In the genomic region with DNA sequence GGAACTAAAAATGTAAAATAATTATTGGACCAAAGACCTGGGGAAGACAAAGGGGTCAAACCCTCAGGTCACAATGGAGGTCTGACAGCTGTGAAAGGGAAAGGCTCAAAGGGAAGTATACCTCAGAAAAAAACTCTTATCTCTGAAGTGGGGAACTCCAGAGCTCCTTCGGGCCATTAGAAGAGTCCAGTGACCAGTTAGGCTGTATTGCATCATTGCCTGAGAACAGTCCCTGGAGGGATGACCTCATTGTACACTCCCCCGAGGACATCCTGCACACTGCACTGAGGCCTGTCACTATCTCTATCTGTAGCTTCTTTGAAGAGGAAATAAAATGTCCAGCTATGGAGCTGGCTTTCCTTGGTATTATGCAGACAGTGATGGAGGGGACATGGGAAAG, we compare ENCODE assay signal across 21 mouse cellular contexts.
DNase-seq lines count a peak whose midpoint lies in the region; ATAC-seq and TF ChIP-seq lines count a peak whose summit lies in the region.
"Had no signal": no experiment of that assay in that cellular context is flagged by ENCODE, and none has a peak within 500 bp of the region (broad histone marks: within the 10 kb centered on the region; RNA-seq: fewer than 3 reads in every experiment).

No protein-coding gene starts in this region.

- no peak overlapping the region for H3K27ac ChIP-seq in lung, postnatal 0 days (ENCODE audit: low read length)
- H3K27ac ChIP-seq in heart, postnatal 0 days (ENCODE audit: low read depth): no peak overlapping the region
- H3K27ac ChIP-seq in midbrain, embryonic 14.5 days (replicated peaks; ENCODE audit: low read depth, low read length): no peak overlapping the region
- H3K27ac ChIP-seq in midbrain, embryonic 11.5 days (ENCODE audit: low read depth, low read length): no peak overlapping the region
- H3K27ac ChIP-seq: embryonic facial prominence, embryonic 15.5 days; forebrain, embryonic 10.5 days; hindbrain, postnatal 0 days; limb, embryonic 12.5 days; liver, embryonic 13.5 days; lung, embryonic 15.5 days; midbrain, embryonic 15.5 days had no signal

- no peaks in the 10 kb centered on the region for H3K9me3 ChIP-seq in lung, postnatal 0 days (ENCODE audit: low read length)
- no peaks in the 10 kb centered on the region for H3K9me3 ChIP-seq in heart, postnatal 0 days (replicated peaks; ENCODE audit: control insufficient read depth, low read length)
- no peaks in the 10 kb centered on the region for H3K9me3 ChIP-seq in midbrain, embryonic 14.5 days (ENCODE audit: control insufficient read depth, low read length)
- H3K9me3 ChIP-seq in midbrain, embryonic 11.5 days (ENCODE audit: control insufficient read depth, low read length): no peaks in the 10 kb centered on the region
- H3K9me3 ChIP-seq: embryonic facial prominence, embryonic 15.5 days; forebrain, embryonic 10.5 days; limb, embryonic 12.5 days; liver, embryonic 13.5 days; lung, embryonic 15.5 days; midbrain, embryonic 15.5 days had no signal

- peak; percentile 13 for DNase-seq in lung, postnatal 0 days (ENCODE audit: low spot score)
- no peak for DNase-seq in lung, postnatal 4 days
- DNase-seq in NIH3T3 (ENCODE audit: low read depth): peak; percentile 8
- no peak for DNase-seq in heart, postnatal 0 days (ENCODE audit: low spot score)
- no peak for DNase-seq in midbrain, embryonic 14.5 days
- DNase-seq in right cerebral cortex, postnatal 10 days (ENCODE audit: low spot score in 2 of 2): no peak
- DNase-seq in midbrain, embryonic 11.5 days (ENCODE audit: low spot score, missing footprints): no peak
- DNase-seq: cerebellum, adult 9-11 months; embryo, embryonic 11 days; gastrocnemius, postnatal 36 days; kidney, adult 11 months; kidney, postnatal 10 days; liver, embryonic 13.5 days; right cerebral cortex, postnatal 14 days; thymus, postnatal 14 days had no signal

- no peak overlapping the region for H3K9ac ChIP-seq in lung, postnatal 0 days (replicated peaks; ENCODE audit: low read depth)
- H3K9ac ChIP-seq in heart, postnatal 0 days (replicated peaks; ENCODE audit: low read depth, low read length): no peak overlapping the region
- H3K9ac ChIP-seq in midbrain, embryonic 14.5 days (replicated peaks; ENCODE audit: low read length): no peak overlapping the region
- H3K9ac ChIP-seq in midbrain, embryonic 11.5 days (ENCODE audit: low read length): no peak overlapping the region
- H3K9ac ChIP-seq: embryonic facial prominence, embryonic 15.5 days; limb, embryonic 12.5 days; liver, embryonic 13.5 days; lung, embryonic 15.5 days; midbrain, embryonic 15.5 days had no signal

- H3K4me3 ChIP-seq in lung, postnatal 0 days (ENCODE audit: low read depth, low read length): no peak overlapping the region
- no peak overlapping the region for H3K4me3 ChIP-seq in heart, postnatal 0 days (ENCODE audit: low read depth, low read length)
- no peak overlapping the region for H3K4me3 ChIP-seq in midbrain, embryonic 14.5 days (replicated peaks; ENCODE audit: low read depth, low read length)
- no peak overlapping the region for H3K4me3 ChIP-seq in midbrain, embryonic 11.5 days (ENCODE audit: low read depth, low read length)
- H3K4me3 ChIP-seq: embryonic facial prominence, embryonic 15.5 days; forebrain, embryonic 10.5 days; limb, embryonic 12.5 days; liver, embryonic 13.5 days; lung, embryonic 15.5 days; midbrain, embryonic 15.5 days had no signal

- H3K4me1 ChIP-seq in lung, postnatal 0 days (ENCODE audit: insufficient read depth, low read depth, low read length): no peaks in the 10 kb centered on the region
- no peaks in the 10 kb centered on the region for H3K4me1 ChIP-seq in heart, postnatal 0 days (ENCODE audit: control insufficient read depth, insufficient read depth)
- H3K4me1 ChIP-seq in midbrain, embryonic 14.5 days (ENCODE audit: control insufficient read depth, insufficient read depth, low read length): no peaks in the 10 kb centered on the region
- no peaks in the 10 kb centered on the region for H3K4me1 ChIP-seq in midbrain, embryonic 11.5 days (ENCODE audit: control insufficient read depth, insufficient read depth, low read length)
- H3K4me1 ChIP-seq: embryonic facial prominence, embryonic 15.5 days; forebrain, embryonic 10.5 days; limb, embryonic 12.5 days; liver, embryonic 13.5 days; lung, embryonic 15.5 days; midbrain, embryonic 15.5 days had no signal

- no peak for TF ChIP-seq EP300 in lung, postnatal 0 days (IDR thresholded peaks at IDR 0.05)
- TF ChIP-seq EP300 in heart, postnatal 0 days (IDR thresholded peaks at IDR 0.05; ENCODE audit: low read depth): no peak

- H3K36me3 ChIP-seq in lung, postnatal 0 days (ENCODE audit: insufficient read depth, low read length): no peaks in the 10 kb centered on the region
- H3K36me3 ChIP-seq in heart, postnatal 0 days (replicated peaks; ENCODE audit: control insufficient read depth, insufficient read depth, low read length): no peaks in the 10 kb centered on the region
- no peaks in the 10 kb centered on the region for H3K36me3 ChIP-seq in midbrain, embryonic 14.5 days (ENCODE audit: control insufficient read depth, insufficient read depth, low read length)
- no peaks in the 10 kb centered on the region for H3K36me3 ChIP-seq in midbrain, embryonic 11.5 days (ENCODE audit: control insufficient read depth, insufficient read depth, low read length)
- H3K36me3 ChIP-seq: embryonic facial prominence, embryonic 15.5 days; forebrain, embryonic 10.5 days; limb, embryonic 12.5 days; liver, embryonic 13.5 days; lung, embryonic 15.5 days; midbrain, embryonic 15.5 days had no signal

- no peak for TF ChIP-seq CTCF in lung, postnatal 0 days (IDR thresholded peaks at IDR 0.05)
- no peak for TF ChIP-seq CTCF in heart, postnatal 0 days (IDR thresholded peaks at IDR 0.05; ENCODE audit: low read depth)

- no peak overlapping the region for H3K4me2 ChIP-seq in lung, postnatal 0 days (replicated peaks; ENCODE audit: low read depth, low read length)
- H3K4me2 ChIP-seq in heart, postnatal 0 days (ENCODE audit: low read depth, low read length): no peak overlapping the region
- H3K4me2 ChIP-seq in midbrain, embryonic 14.5 days (ENCODE audit: low read length): no peak overlapping the region
- H3K4me2 ChIP-seq in midbrain, embryonic 11.5 days: no peak overlapping the region
- H3K4me2 ChIP-seq: embryonic facial prominence, embryonic 15.5 days; limb, embryonic 12.5 days; liver, embryonic 13.5 days; lung, embryonic 15.5 days; midbrain, embryonic 15.5 days had no signal

- 10% methylated on average over 2 of the region's 2 CpGs for WGBS in lung, postnatal 0 days
- 25% methylated on average over 2 of the region's 2 CpGs for WGBS in heart, postnatal 0 days
- 84% methylated on average over 2 of the region's 2 CpGs for WGBS in midbrain, embryonic 14.5 days
- 74% methylated on average over 2 of the region's 2 CpGs for WGBS in midbrain, embryonic 11.5 days

- ATAC-seq in lung, postnatal 0 days: no peak
- ATAC-seq in heart, postnatal 0 days (ENCODE audit: insufficient read depth, low read depth): peak; percentile 58; the same call in 1 of the 2 replicates
- ATAC-seq in midbrain, embryonic 14.5 days (ENCODE audit: low FRiP score, low TSS enrichment): no peak
- no peak for ATAC-seq in midbrain, embryonic 11.5 days (ENCODE audit: low FRiP score)
- ATAC-seq: hindbrain, postnatal 0 days; midbrain, embryonic 15.5 days had no signal

- H3K27me3 ChIP-seq in lung, postnatal 0 days (replicated peaks; ENCODE audit: insufficient read depth, low read length): no peaks in the 10 kb centered on the region
- no peaks in the 10 kb centered on the region for H3K27me3 ChIP-seq in heart, postnatal 0 days (ENCODE audit: control insufficient read depth, insufficient read depth, low read length)
- no peaks in the 10 kb centered on the region for H3K27me3 ChIP-seq in midbrain, embryonic 14.5 days (ENCODE audit: control insufficient read depth, insufficient read depth, low read length)
- H3K27me3 ChIP-seq in midbrain, embryonic 11.5 days (ENCODE audit: control insufficient read depth, insufficient read depth, low read length): no peaks in the 10 kb centered on the region
- H3K27me3 ChIP-seq: embryonic facial prominence, embryonic 15.5 days; limb, embryonic 12.5 days; liver, embryonic 13.5 days; lung, embryonic 15.5 days; midbrain, embryonic 15.5 days had no signal

Comparison
In these comparisons a context has a peak if more than half of its experiments do, and no peak if none do; other contexts are left out.
1. DNase-seq: peak in lung, postnatal 0 days (single experiment) and NIH3T3 (single experiment); none in lung, postnatal 4 days (0 of 2), heart, postnatal 0 days (single experiment), midbrain, embryonic 14.5 days (single experiment), right cerebral cortex, postnatal 10 days (0 of 2) and midbrain, embryonic 11.5 days (single experiment).